Mouse (Mus musculus) G1E-ER4 (cell line): ENCODE measurements around the gene Tmem151a. TPM values are rescaled to one million over a fixed set of nuclear protein-coding genes. Genes with fewer than 3 reads are reported as not detected.

Experiments
- GATA1 ChIP-seq: IDR thresholded peaks from one replicate; pipeline ENCODE4 v1.8.0; 2012; ENCODE audit warnings: low read length, inconsistent platforms
- polyA plus RNA-seq: library from polyadenylated mRNA; stranded (reverse); fragments of >175 nt; gene quantifications from 2 replicates; pipeline ENCODE4 v1.2.3, GENCODE M21; 2012

Gene Tmem151a
- polyA plus RNA-seq, 1 experiment = not detected

- no peak for TF ChIP-seq GATA1
Measured at GRCm38 (mm10) chr19:5098363-5099143, 13.2 kb upstream of the Tmem151a start, which contains the start of gene Cnih2. Gene Cnih2 (minus strand): TSS chr19:5098521.

- TF ChIP-seq GATA1 = no peak
Measured at GRCm38 (mm10) chr19:5097521-5098362, 12.4 kb upstream of the Tmem151a start.

GRCm38 (mm10) chr19:5095887-5096474 is 10.7 kb upstream of the Tmem151a start:
- no peak for TF ChIP-seq GATA1

GRCm38 (mm10) chr19:5094746-5095417 is 9.6 kb upstream of the Tmem151a start:
- no peak for TF ChIP-seq GATA1

GRCm38 (mm10) chr19:5094243-5094632 is 8.9 kb upstream of the Tmem151a start:
- no peak for TF ChIP-seq GATA1

GRCm38 (mm10) chr19:5093481-5094242 is 8.3 kb upstream of the Tmem151a start:
- no peak for TF ChIP-seq GATA1

- TF ChIP-seq GATA1 = no peak
Measured at GRCm38 (mm10) chr19:5092083-5092482, 6.8 kb upstream of the Tmem151a start.

- TF ChIP-seq GATA1 = no peak
Measured at GRCm38 (mm10) chr19:5089324-5089723, 4.0 kb upstream of the Tmem151a start.

GRCm38 (mm10) chr19:5087884-5088728 is 2.8 kb upstream of the Tmem151a start, which contains the start of gene Yif1a:
Gene Yif1a (plus strand): TSS chr19:5088538.
- no peak for TF ChIP-seq GATA1

GRCm38 (mm10) chr19:5084834-5085144 is 542 bp downstream of the Tmem151a start:
- no peak for TF ChIP-seq GATA1

GRCm38 (mm10) chr19:5083961-5084833 is 1.1 kb downstream of the Tmem151a start:
- no peak for TF ChIP-seq GATA1

GRCm38 (mm10) chr19:5082596-5082995 is 2.7 kb downstream of the Tmem151a start:
- TF ChIP-seq GATA1 = no peak

GRCm38 (mm10) chr19:5082005-5082404 is 3.3 kb downstream of the Tmem151a start:
- no peak for TF ChIP-seq GATA1

- TF ChIP-seq GATA1 = no peak
Measured at GRCm38 (mm10) chr19:5079279-5079678, 6.1 kb downstream of the Tmem151a start.
